Mouse (Mus musculus) activated CD4-positive, CD25-positive, alpha-beta regulatory T cell, adult 4 months (primary cell): ENCODE data around the gene Tac4. TPM values are rescaled to one million over a fixed set of nuclear protein-coding genes. Genes with fewer than 3 reads are reported as not detected.

Experiments
- ATAC-seq: one replicate; pipeline ENCODE4 v1.8.0; 2017
- polyA plus RNA-seq, 2 experiments: library from polyadenylated mRNA; unstranded; fragments of 100-300 nt; shearing (Covaris generic); gene quantifications; one replicate each; pipeline ENCODE4 v1.2.1; 2017

Gene Tac4
- polyA plus RNA-seq, 2 experiments from 2014 or later, result not detected

GRCm38 (mm10) chr11:95263816-95264454 is 2.6 kb downstream of the Tac4 start:
- no peak for ATAC-seq

- ATAC-seq, result no peak
Observed at GRCm38 (mm10) chr11:95264455-95265013, 3.2 kb downstream of the Tac4 start.

- ATAC-seq, result no peak
Observed at GRCm38 (mm10) chr11:95266540-95267245, 5.4 kb downstream of the Tac4 start.

GRCm38 (mm10) chr11:95273661-95274060 is 12.3 kb downstream of the Tac4 start:
- no peak for ATAC-seq

- no peak for ATAC-seq
Observed at GRCm38 (mm10) chr11:95274613-95275012, 13.3 kb downstream of the Tac4 start.

- no peak for ATAC-seq
Observed at GRCm38 (mm10) chr11:95276056-95276455, 14.7 kb downstream of the Tac4 start.

GRCm38 (mm10) chr11:95279061-95279659 is 17.8 kb downstream of the Tac4 start:
- no peak for ATAC-seq

- ATAC-seq, result no peak
Observed at GRCm38 (mm10) chr11:95282331-95282730, 21.0 kb downstream of the Tac4 start.

- ATAC-seq, result no peak
Observed at GRCm38 (mm10) chr11:95291998-95292397, 30.7 kb downstream of the Tac4 start.

- no peak for ATAC-seq
Observed at GRCm38 (mm10) chr11:95293017-95293624, 31.8 kb downstream of the Tac4 start.

- ATAC-seq, result no peak
Observed at GRCm38 (mm10) chr11:95295736-95296135, 34.4 kb downstream of the Tac4 start.

- ATAC-seq, result no peak
Observed at GRCm38 (mm10) chr11:95298146-95298545, 36.8 kb downstream of the Tac4 start.

- no peak for ATAC-seq
Observed at GRCm38 (mm10) chr11:95299886-95300285, 38.6 kb downstream of the Tac4 start.

GRCm38 (mm10) chr11:95301772-95302171 is 40.4 kb downstream of the Tac4 start:
- no peak for ATAC-seq

- no peak for ATAC-seq
Observed at GRCm38 (mm10) chr11:95305600-95305999, 44.3 kb downstream of the Tac4 start.

- no peak for ATAC-seq
Observed at GRCm38 (mm10) chr11:95307526-95307925, 46.2 kb downstream of the Tac4 start.

- peak; percentile 79 for ATAC-seq
Observed at GRCm38 (mm10) chr11:95309510-95310006, 48.2 kb downstream of the Tac4 start.

- ATAC-seq, result peak; percentile 76
Observed at GRCm38 (mm10) chr11:95310007-95310647, 48.8 kb downstream of the Tac4 start, which contains the start of gene Kat7. Kat7 (minus strand) TSS chr11:95310246.

GRCm38 (mm10) chr11:95310648-95311424 is 49.5 kb downstream of the Tac4 start:
- no peak for ATAC-seq

- no peak for ATAC-seq
Observed at GRCm38 (mm10) chr11:95311425-95311807, 50.1 kb downstream of the Tac4 start.

GRCm38 (mm10) chr11:95315215-95315955 is 54.1 kb downstream of the Tac4 start:
- no peak for ATAC-seq
